Mouse (Mus musculus): ENCODE results near the gene Tmie. TPM values are rescaled to one million over a fixed set of nuclear protein-coding genes. Genes with fewer than 3 reads are reported as not detected.

Tmie gene
- total RNA-seq, 2 experiments from 2014 or later = 0.47 to 0.60 TPM

DNA sequence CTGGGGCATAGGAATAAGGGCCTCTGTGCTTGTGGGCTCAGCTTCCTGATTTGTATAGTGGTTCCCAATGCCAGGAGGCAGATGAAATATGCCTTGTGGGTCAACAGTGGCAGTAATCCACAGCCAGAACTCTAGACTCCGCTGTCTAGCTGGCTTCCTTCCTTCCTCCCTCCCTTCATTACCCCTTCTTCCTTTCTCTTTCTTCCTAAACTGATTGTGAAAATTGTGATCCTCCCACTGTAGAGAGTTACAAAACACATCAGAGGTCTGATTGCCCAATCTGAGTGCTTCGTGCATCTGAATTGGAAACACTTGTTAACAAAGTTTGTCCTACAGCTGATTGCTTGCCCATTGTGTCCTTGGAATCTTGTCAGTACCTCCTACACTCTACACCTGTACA lies 38.5 kb downstream of the Tmie start:
- DNase-seq (ENCODE audit: low spot score in 2 of 2) = no peak

- no peak for DNase-seq (ENCODE audit: low spot score in 2 of 2)
These were observed 39.0 kb downstream of the Tmie start for GRCm38 (mm10) chr9:110840905-110841304.

DNA sequence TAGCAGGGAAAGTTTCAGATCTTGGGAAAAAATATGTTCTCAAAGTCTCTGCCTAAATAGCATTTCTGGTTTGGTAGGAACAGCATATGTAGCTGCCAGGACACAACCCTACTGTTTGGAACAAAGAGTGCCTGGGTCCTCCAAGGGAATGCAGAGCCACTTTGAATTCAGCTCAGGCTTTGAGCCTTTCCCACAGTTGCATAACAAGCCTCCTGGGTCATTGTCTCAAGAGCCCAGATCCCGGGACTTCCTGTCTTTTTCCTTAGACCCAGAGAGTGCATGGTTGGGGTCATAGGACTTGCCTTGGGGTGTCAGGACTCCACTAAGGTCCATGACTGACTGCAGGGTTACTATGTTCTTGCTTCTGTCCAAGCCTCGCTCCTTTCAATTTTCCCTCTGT lies 43.8 kb downstream of the Tmie start:
- no peak for DNase-seq (ENCODE audit: low spot score in 2 of 2)

DNA sequence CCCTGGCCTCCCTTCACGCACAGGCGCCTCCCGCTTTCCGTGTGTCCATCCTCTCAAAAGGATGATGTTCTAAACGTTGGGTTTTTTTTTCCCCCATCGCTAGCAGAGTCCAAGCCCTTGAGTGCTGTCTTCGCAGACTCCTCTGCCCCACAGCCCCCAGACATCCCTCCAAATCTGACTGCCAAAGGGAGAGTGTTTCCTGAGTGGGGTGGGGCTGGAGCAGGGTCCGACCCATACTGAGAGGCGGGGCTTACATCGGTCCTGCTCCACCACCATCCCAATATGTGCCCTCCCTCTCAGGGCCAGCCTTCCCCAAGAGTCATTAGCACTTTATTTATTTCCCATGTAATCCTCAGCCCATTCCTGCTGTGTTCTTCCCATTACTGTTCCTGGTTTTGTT lies 45.0 kb downstream of the Tmie start:
- no peak for DNase-seq (ENCODE audit: low spot score in 2 of 2)

DNA sequence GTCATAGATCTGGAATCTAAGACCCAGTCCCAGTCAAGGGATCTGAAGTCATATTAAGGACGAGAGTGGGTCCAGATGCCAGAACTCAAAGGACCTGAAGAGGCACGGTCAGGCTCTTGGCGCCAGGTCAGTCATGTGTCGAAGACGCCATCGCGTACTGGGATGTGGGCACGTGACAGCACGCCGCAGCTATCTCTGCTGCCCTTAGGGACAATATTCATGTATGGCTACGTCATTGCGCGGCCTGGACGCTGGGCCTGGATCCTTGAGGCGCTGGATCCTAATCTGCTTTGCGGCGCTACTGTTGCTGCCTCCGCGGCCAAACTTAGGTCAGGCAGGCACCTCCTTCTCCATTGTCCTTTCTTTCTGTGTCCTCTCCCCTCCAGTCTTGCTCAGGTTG lies 45.5 kb downstream of the Tmie start, which contains the start of gene Prss45:
Gene Prss45 (plus strand): TSS at position 178 of the 400 bp plus-strand sequence.
- no peak for DNase-seq (ENCODE audit: low spot score in 2 of 2)

GRCm38 (mm10) chr9:110833021-110833420 lies 46.9 kb downstream of the Tmie start:
- no peak for DNase-seq (ENCODE audit: low spot score in 2 of 2)

GRCm38 (mm10) chr9:110826390-110826789 lies 53.5 kb downstream of the Tmie start, which contains the start of gene Prss43:
Gene Prss43, plus strand, starts transcription at chr9:110826690.
- no peak for DNase-seq (ENCODE audit: low spot score in 2 of 2)

GRCm38 (mm10) chr9:110825832-110826231 lies 54.1 kb downstream of the Tmie start:
- no peak for DNase-seq (ENCODE audit: low spot score in 2 of 2)

GRCm38 (mm10) chr9:110825426-110825825 lies 54.5 kb downstream of the Tmie start:
- no peak for DNase-seq (ENCODE audit: low spot score in 2 of 2)

GRCm38 (mm10) chr9:110821436-110821835 lies 58.5 kb downstream of the Tmie start:
- no peak for DNase-seq (ENCODE audit: low spot score in 2 of 2)

DNA sequence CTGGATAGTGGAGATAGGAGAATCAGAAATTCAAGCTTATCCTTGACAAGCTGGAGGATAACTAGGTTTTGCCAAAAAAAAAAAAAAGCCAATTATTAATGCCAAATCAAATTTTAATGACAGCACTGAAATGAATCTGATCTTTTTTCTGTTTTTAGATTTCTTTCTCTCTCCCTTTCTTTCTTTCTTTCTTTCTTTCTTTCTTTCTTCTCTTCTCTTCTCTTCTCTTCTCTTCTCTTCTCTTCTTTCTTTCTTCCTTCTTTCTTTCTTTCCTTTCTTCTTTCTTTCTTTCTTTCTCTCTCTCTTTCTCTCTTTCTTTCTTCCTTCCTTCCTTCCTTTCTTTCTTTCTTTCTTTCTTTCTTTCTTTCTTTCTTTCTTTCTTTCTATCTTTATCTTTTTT lies 59.4 kb downstream of the Tmie start:
- peak in 1 of 2 experiments; percentile 48 for DNase-seq (ENCODE audit: low spot score in 2 of 2)

Small RNAs within 50 kb of the gene (microRNA-seq; reads per million reads assigned to microRNA genes)
- gene Gm24269 = not detected

Other genes with a start within 250 kb of the Tmie start
- 1 to 10 TPM; 3.1 to 3.4 TPM for gene Nbeal2, start 226.0 kb downstream of the Tmie start, total RNA-seq (2021)
- 10 to 100 TPM; 57.0 to 57.9 TPM for gene Ccdc12, start 223.6 kb downstream of the Tmie start, total RNA-seq (2021)
- 100 to 1,000 TPM; 322 to 324 TPM for gene Myl3, start 138.3 kb downstream of the Tmie start, total RNA-seq (2021)
- gene Pth1r, start 133.0 kb downstream of the Tmie start, total RNA-seq (2021) = 10 to 100 TPM; 11.8 to 13.4 TPM
- gene Prss42, start 81.9 kb downstream of the Tmie start, total RNA-seq (2021) = not detected
- gene Prss44, start 66.1 kb downstream of the Tmie start, total RNA-seq (2021) = not detected
- gene Prss43, start 53.4 kb downstream of the Tmie start, total RNA-seq (2021) = not detected
- not detected for gene Prss45, start 45.5 kb downstream of the Tmie start, total RNA-seq (2021)
- not detected for gene Prss46, start 35.6 kb downstream of the Tmie start, total RNA-seq (2021)
- gene Prss50, start 22.1 kb downstream of the Tmie start, total RNA-seq (2021) = not detected
- 1 to 10 TPM; 5.8 to 6.6 TPM for gene Als2cl, start 243 bp downstream of the Tmie start, total RNA-seq (2021)
- 1 to 10 TPM; 1.8 to 2.5 TPM for gene Fam240a, start 36.7 kb upstream of the Tmie start, total RNA-seq (2021)
- not detected for gene Tdgf1, start 66.0 kb upstream of the Tmie start, total RNA-seq (2021)
- 10 to 100 TPM in 1 of 2 experiments, 1 to 10 TPM in 1; 8.8 to 13.3 TPM for gene Lrrc2, start 71.4 kb upstream of the Tmie start, total RNA-seq (2021)
- 1 to 10 TPM in 1 of 2 experiments, under 1 TPM in 1; 0.93 to 1.1 TPM for gene Rtp3, start 110.5 kb upstream of the Tmie start, total RNA-seq (2021)
- gene Ltf, start 139.2 kb upstream of the Tmie start, total RNA-seq (2021) = 1 to 10 TPM; 1.2 to 3.6 TPM
- 1 to 10 TPM; 1.4 to 1.8 TPM for gene Ccrl2, start 177.4 kb upstream of the Tmie start, total RNA-seq (2021)
- 10 to 100 TPM; 77.3 to 93.3 TPM for gene Lrrfip2, start 237.5 kb upstream of the Tmie start, total RNA-seq (2021)